Mouse (Mus musculus) spleen, adult 2 months (tissue): ENCODE data around the gene Idh2.

Source experiments
- CTCF ChIP-seq: fragments of 200-500 bp; IDR thresholded peaks from 2 replicates; pipeline ENCODE4 v1.5.1; 2011; ENCODE audit warnings: mild to moderate bottlenecking, inconsistent platforms; ENCODE audit not compliant: insufficient read depth, insufficient read length, insufficient replicate concordance; ENCODE audit errors: extremely low read depth
- POLR2A ChIP-seq: fragments of 200-500 bp; IDR thresholded peaks from 2 replicates; pipeline ENCODE4 v1.6.1; 2011; ENCODE audit warnings: low read depth, low read length, inconsistent platforms

GRCm38 (mm10) chr7:80129278-80129677, 14.1 kb upstream of the Idh2 start:
- TF ChIP-seq CTCF: no peak
- no peak for TF ChIP-seq POLR2A
